Mouse (Mus musculus): ENCODE data around the gene Cacna2d4.

GRCm38 (mm10) chr6:119240256-119240655 lies 3.9 kb downstream of the Cacna2d4 start:
- TF ChIP-seq GATA1 (IDR thresholded peaks at IDR 0.05; ENCODE audit: low read length) (no peak), TAL1 (IDR thresholded peaks at IDR 0.05; ENCODE audit: low read length) (no peak)
